Mouse (Mus musculus): ENCODE measurements at regions not wholly inside any gene's neighbourhood (a gene's known extent, or its start where the extent isn't known, plus 50 kb on each side); places are given as distances from the start of the nearest gene placed in this dataset.

- intact Hi-C loops (cut with DNase I), result no loop called here
- no peak for DNase-seq
Observed at GRCm38 (mm10) chr16:30894086-30894485, 187.1 kb downstream of the Xxylt1 start.

- no peak for DNase-seq
- intact Hi-C loops (cut with DNase I), result no loop called here
Observed at GRCm38 (mm10) chr16:30895021-30895420, 186.2 kb downstream of the Xxylt1 start.

- intact Hi-C loops (cut with DNase I), result no loop called here
- DNase-seq, result no peak
Observed at GRCm38 (mm10) chr16:30897371-30897770, 183.9 kb downstream of the Xxylt1 start.

- no peak for DNase-seq
- intact Hi-C loops (cut with DNase I), result no loop called here
Observed at GRCm38 (mm10) chr16:30900121-30900520, 181.1 kb downstream of the Xxylt1 start.

- intact Hi-C loops (cut with DNase I), result no loop called here
- no peak for DNase-seq
Observed at GRCm38 (mm10) chr16:30901309-30901708, 179.9 kb downstream of the Xxylt1 start.

Data from gastrocnemius, postnatal 36 days (tissue).